Mouse (Mus musculus) forebrain, embryonic 15.5 days (tissue): ENCODE data around the gene Tnnc1. TPM values are rescaled to one million over a fixed set of nuclear protein-coding genes. Genes with fewer than 3 reads are reported as not detected.
A peak's percentile ranks its signal among the peaks of the same experiment; 100 is the strongest.

Experiments
- ATAC-seq: fragments of 200-750 bp; cut with Nextera tagmentation; replicated peaks from 2 replicates; pipeline ENCODE4 v1.8.0; 2017; ENCODE audit warnings: mild to moderate bottlenecking, moderate TSS enrichment, moderate library complexity
- H3K27ac ChIP-seq: fragments of 300-500 bp; sonication (generic); replicated peaks from 2 replicates; pipeline ENCODE4 v1.5.1; 2015; ENCODE audit warnings: mild to moderate bottlenecking, inconsistent platforms
- H3K27me3 ChIP-seq: fragments of 300-500 bp; sonication (generic); 2 replicates; pipeline ENCODE4 v1.6.1; 2015; ENCODE audit warnings: inconsistent platforms
- H3K36me3 ChIP-seq: fragments of 300-500 bp; sonication (generic); 2 replicates; pipeline ENCODE4 v1.6.1; 2015; ENCODE audit warnings: mild to moderate bottlenecking, inconsistent platforms
- H3K4me1 ChIP-seq: fragments of 300-500 bp; sonication (generic); 2 replicates; pipeline ENCODE4 v1.6.1; 2015; ENCODE audit warnings: inconsistent platforms
- H3K4me2 ChIP-seq: fragments of 300-500 bp; sonication (generic); replicated peaks from 2 replicates; pipeline ENCODE4 v1.6.1; 2015; ENCODE audit warnings: mild to moderate bottlenecking, inconsistent platforms
- H3K4me3 ChIP-seq: fragments of 300-500 bp; sonication (generic); 2 replicates; pipeline ENCODE4 v1.5.1; 2015; ENCODE audit warnings: mild to moderate bottlenecking, inconsistent platforms
- H3K9ac ChIP-seq: fragments of 300-500 bp; sonication (generic); replicated peaks from 2 replicates; pipeline ENCODE4 v1.6.1; 2015; ENCODE audit warnings: mild to moderate bottlenecking, inconsistent platforms
- H3K9me3 ChIP-seq: fragments of 300-500 bp; sonication (generic); 2 replicates; pipeline ENCODE4 v1.6.1; 2016; ENCODE audit warnings: inconsistent platforms
- WGBS: fragments of 180-500 bp; shearing (Covaris S2); methylation state at CpG from one replicate; pipeline ENCODE4 v1.1.7; 2015; ENCODE audit warnings: mixed read lengths; 5-methylcytosine and 5-hydroxymethylcytosine counted together
- polyA plus RNA-seq: library from polyadenylated mRNA; unstranded; fragments of >200 nt; fragmentation: Nextera tagmentation; extraction: Ambion mirVana; gene quantifications from 2 replicates; pipeline ENCODE4 v1.2.1, GENCODE M21; 2015

Tnnc1 gene
- polyA plus RNA-seq, 1 experiment from 2014 or later, result 1.7 TPM

GRCm38 (mm10) chr14:31205244-31205561 is 2.9 kb upstream of the Tnnc1 start:
- Histone ChIP-seq H3K36me3 (peaks cover 42% of the 10 kb centered on the region), H3K9ac (peak overlapping the region; percentile 94), H3K4me3 (peak overlapping the region; percentile 89), H3K27ac (peak overlapping the region; percentile 91), H3K4me1 (peaks cover 25% of the 10 kb centered on the region), H3K4me2 (peak overlapping the region; percentile 74), H3K27me3 (no peaks in the 10 kb centered on the region), H3K9me3 (no peaks in the 10 kb centered on the region)
- ATAC-seq, result no peak
- 14% methylated on average over 8 of the region's 8 CpGs for WGBS

- no peaks in the 10 kb centered on the region for H3K9me3 ChIP-seq
- peaks cover 36% of the 10 kb centered on the region for H3K36me3 ChIP-seq
- H3K4me1 ChIP-seq, result peaks cover 25% of the 10 kb centered on the region
- WGBS, result under 1% methylated on average over 39 of the region's 39 CpGs
- no peaks in the 10 kb centered on the region for H3K27me3 ChIP-seq
- peak overlapping the region; percentile 89 for H3K4me3 ChIP-seq
- peak; percentile 69 for ATAC-seq
- H3K4me2 ChIP-seq, result peak overlapping the region; percentile 74
- H3K27ac ChIP-seq, result peak overlapping the region; percentile 91
- H3K9ac ChIP-seq, result peak overlapping the region; percentile 94
Measured at GRCm38 (mm10) chr14:31205562-31206467, 2.3 kb upstream of the Tnnc1 start.

GRCm38 (mm10) chr14:31206472-31206981 is 1.6 kb upstream of the Tnnc1 start:
- peak overlapping the region; percentile 94 for H3K9ac ChIP-seq
- ATAC-seq, result peak; percentile 78
- 1% methylated on average over 45 of the region's 48 CpGs for WGBS
- H3K4me1 ChIP-seq, result peaks cover 25% of the 10 kb centered on the region
- peak overlapping the region; percentile 74 for H3K4me2 ChIP-seq
- no peaks in the 10 kb centered on the region for H3K9me3 ChIP-seq
- peak overlapping the region; percentile 89 for H3K4me3 ChIP-seq
- no peaks in the 10 kb centered on the region for H3K27me3 ChIP-seq
- H3K36me3 ChIP-seq, result peaks cover 30% of the 10 kb centered on the region
- peak overlapping the region; percentile 91 for H3K27ac ChIP-seq

GRCm38 (mm10) chr14:31207070-31207830 is 862 bp upstream of the Tnnc1 start:
- Histone ChIP-seq H3K36me3 (peaks cover 23% of the 10 kb centered on the region), H3K9ac (peak overlapping the region; percentile 94), H3K9me3 (no peaks in the 10 kb centered on the region), H3K27ac (peak overlapping the region; percentile 91), H3K4me1 (peaks cover 25% of the 10 kb centered on the region), H3K27me3 (no peaks in the 10 kb centered on the region), H3K4me2 (peak overlapping the region; percentile 74), H3K4me3 (peak overlapping the region; percentile 89)
- WGBS, result 80% methylated on average over 13 of the region's 13 CpGs
- peak; percentile 30 for ATAC-seq

GRCm38 (mm10) chr14:31209133-31209557 is 1.0 kb downstream of the Tnnc1 start:
- Histone ChIP-seq H3K36me3 (peaks cover 4% of the 10 kb centered on the region), H3K4me1 (peaks cover 21% of the 10 kb centered on the region), H3K4me2 (no peak overlapping the region), H3K9ac (no peak overlapping the region), H3K27ac (no peak overlapping the region), H3K9me3 (no peaks in the 10 kb centered on the region), H3K4me3 (no peak overlapping the region), H3K27me3 (no peaks in the 10 kb centered on the region)
- ATAC-seq, result no peak
- WGBS, result 70% methylated on average over 4 of the region's 4 CpGs

- H3K4me2 ChIP-seq, result no peak overlapping the region
- H3K9me3 ChIP-seq, result no peaks in the 10 kb centered on the region
- H3K27ac ChIP-seq, result no peak overlapping the region
- peaks cover 12% of the 10 kb centered on the region for H3K4me1 ChIP-seq
- no peaks in the 10 kb centered on the region for H3K36me3 ChIP-seq
- no peak overlapping the region for H3K4me3 ChIP-seq
- WGBS, result 92% methylated on average over 6 of the region's 6 CpGs
- ATAC-seq, result no peak
- no peak overlapping the region for H3K9ac ChIP-seq
- H3K27me3 ChIP-seq, result no peaks in the 10 kb centered on the region
Measured at GRCm38 (mm10) chr14:31211854-31212253, 3.7 kb downstream of the Tnnc1 start.

GRCm38 (mm10) chr14:31212499-31212898 is 4.4 kb downstream of the Tnnc1 start:
- H3K4me1 ChIP-seq, result peaks cover 8% of the 10 kb centered on the region
- H3K27ac ChIP-seq, result no peak overlapping the region
- no peak overlapping the region for H3K9ac ChIP-seq
- no peak overlapping the region for H3K4me2 ChIP-seq
- no peak overlapping the region for H3K4me3 ChIP-seq
- no peaks in the 10 kb centered on the region for H3K9me3 ChIP-seq
- ATAC-seq, result no peak
- no peaks in the 10 kb centered on the region for H3K27me3 ChIP-seq
- no peaks in the 10 kb centered on the region for H3K36me3 ChIP-seq
- 86% methylated on average over 3 of the region's 3 CpGs for WGBS

- H3K36me3 ChIP-seq, result no peaks in the 10 kb centered on the region
- H3K4me2 ChIP-seq, result no peak overlapping the region
- WGBS, result 65% methylated on average over 8 of the region's 8 CpGs
- no peak for ATAC-seq
- peaks cover 13% of the 10 kb centered on the region; the same call in 1 of the 2 replicates for H3K4me1 ChIP-seq
- H3K9me3 ChIP-seq, result no peaks in the 10 kb centered on the region
- no peak overlapping the region for H3K9ac ChIP-seq
- no peaks in the 10 kb centered on the region for H3K27me3 ChIP-seq
- no peak overlapping the region for H3K4me3 ChIP-seq
- no peak overlapping the region for H3K27ac ChIP-seq
Measured at GRCm38 (mm10) chr14:31213868-31214267, 5.8 kb downstream of the Tnnc1 start.

- 0 out of 2 replicates have a peak, but pooled peaks have one; percentile 6 for ATAC-seq
- Histone ChIP-seq H3K4me1 (peaks cover 13% of the 10 kb centered on the region; the same call in 1 of the 2 replicates), H3K27ac (no peak overlapping the region), H3K36me3 (no peaks in the 10 kb centered on the region), H3K4me2 (no peak overlapping the region), H3K9me3 (no peaks in the 10 kb centered on the region), H3K4me3 (no peak overlapping the region), H3K27me3 (no peaks in the 10 kb centered on the region), H3K9ac (no peak overlapping the region)
- 88% methylated on average over 3 of the region's 3 CpGs for WGBS
Measured at GRCm38 (mm10) chr14:31214684-31215083, 6.6 kb downstream of the Tnnc1 start.

- Histone ChIP-seq H3K27ac (no peak overlapping the region), H3K4me3 (no peak overlapping the region), H3K27me3 (no peaks in the 10 kb centered on the region), H3K4me1 (peaks cover 13% of the 10 kb centered on the region; the same call in 1 of the 2 replicates), H3K9ac (no peak overlapping the region; the same call in 1 of the 2 replicates), H3K4me2 (no peak overlapping the region), H3K9me3 (no peaks in the 10 kb centered on the region), H3K36me3 (no peaks in the 10 kb centered on the region)
- WGBS, result 33% methylated on average over 15 of the region's 15 CpGs
- ATAC-seq, result peak; percentile 57
Measured at GRCm38 (mm10) chr14:31215157-31216002, 7.3 kb downstream of the Tnnc1 start.

GRCm38 (mm10) chr14:31216846-31217245 is 8.7 kb downstream of the Tnnc1 start, which contains the start of gene Nisch:
Gene Nisch, minus strand, starts transcription at chr14:31216946.
- ATAC-seq, result no peak
- peaks cover 13% of the 10 kb centered on the region; the same call in 1 of the 2 replicates for H3K4me1 ChIP-seq
- no peaks in the 10 kb centered on the region for H3K36me3 ChIP-seq
- no peak within 1 kb of the TSS; the same call in 1 of the 2 replicates for H3K9ac ChIP-seq
- no peaks in the 10 kb centered on the region for H3K27me3 ChIP-seq
- WGBS, result 51% methylated on average over 2 of the region's 2 CpGs
- no peak within 1 kb of the TSS for H3K4me2 ChIP-seq
- no peak within 1 kb of the TSS for H3K27ac ChIP-seq
- no peak within 1 kb of the TSS for H3K4me3 ChIP-seq
- no peaks in the 10 kb centered on the region for H3K9me3 ChIP-seq
